Mouse (Mus musculus): ENCODE measurements around the gene Lman2l.

DNA sequence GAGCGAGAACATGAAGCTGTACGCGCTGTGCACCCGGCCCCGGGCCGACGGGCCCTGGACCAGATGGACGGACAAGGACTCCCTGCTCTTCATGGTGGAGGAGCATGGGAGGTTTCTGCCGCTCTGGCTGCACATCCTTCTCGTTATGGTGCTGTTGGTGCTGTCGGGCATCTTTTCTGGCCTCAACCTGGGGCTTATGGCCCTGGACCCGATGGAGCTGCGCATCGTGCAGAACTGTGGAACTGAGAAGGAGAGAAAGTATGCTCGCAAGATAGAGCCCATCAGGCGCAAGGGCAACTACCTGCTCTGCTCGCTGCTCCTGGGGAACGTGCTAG, 27.0 kb upstream of the Lman2l start:
- TF ChIP-seq POLR2A (IDR thresholded peaks at IDR 0.05; ENCODE audit: borderline replicate concordance, extremely low read depth, low read depth, low read length) (no peak), CTCF (IDR thresholded peaks at IDR 0.05; ENCODE audit: insufficient read depth, low read length) (no peak)
